Mouse (Mus musculus) c-Kit-negative CD71-positive TER-119-positive erythroid progenitor cells, embryonic 14.5 days (primary cell): ENCODE results near the gene Sf3b3.
"Not testable (repeated sequence)": the region's sequence is repeated elsewhere in the genome, so short reads cannot be mapped to it uniquely, and the experiment has no call there.

ENCODE experiments used
- DNase-seq: peaks from one replicate; pipeline ENCODE4 v3.0.0-alpha.2; 2013; ENCODE audit warnings: low read depth, low spot score

The Sf3b3 gene

GRCm38 (mm10) chr8:110846405-110847170 lies at the start of gene Sf3b3, which contains the start of gene Cog4:
TSS of gene Sf3b3 (minus strand) at chr8:110846787.
TSS of gene Cog4 (plus strand) at chr8:110846600.
- peak; percentile 84 for DNase-seq

- DNase-seq: no peak
These were observed 49.2 kb upstream of the Sf3b3 start for GRCm38 (mm10) chr8:110895812-110896211.

- DNase-seq: no peak
These were observed 48.7 kb upstream of the Sf3b3 start for GRCm38 (mm10) chr8:110895254-110895653.

- DNase-seq: no peak
These were observed 48.3 kb upstream of the Sf3b3 start for GRCm38 (mm10) chr8:110894851-110895250.

- no peak for DNase-seq
These were observed 46.3 kb upstream of the Sf3b3 start for GRCm38 (mm10) chr8:110892913-110893312.

GRCm38 (mm10) chr8:110892040-110892439 lies 45.5 kb upstream of the Sf3b3 start:
- no peak for DNase-seq

GRCm38 (mm10) chr8:110889904-110890470 lies 43.4 kb upstream of the Sf3b3 start:
- no peak for DNase-seq

- DNase-seq: no peak
These were observed 42.3 kb upstream of the Sf3b3 start for GRCm38 (mm10) chr8:110888860-110889259.

- no peak for DNase-seq
These were observed 41.9 kb upstream of the Sf3b3 start for GRCm38 (mm10) chr8:110888441-110888840.

GRCm38 (mm10) chr8:110887551-110887950 lies 41.0 kb upstream of the Sf3b3 start:
- DNase-seq: no peak

GRCm38 (mm10) chr8:110886634-110887033 lies 40.0 kb upstream of the Sf3b3 start:
- no peak for DNase-seq

GRCm38 (mm10) chr8:110883824-110884223 lies 37.2 kb upstream of the Sf3b3 start:
- DNase-seq: no peak

GRCm38 (mm10) chr8:110881741-110882310 lies 35.2 kb upstream of the Sf3b3 start:
- no peak for DNase-seq

GRCm38 (mm10) chr8:110877862-110878261 lies 31.3 kb upstream of the Sf3b3 start:
- DNase-seq: no peak

- no peak for DNase-seq
These were observed 23.9 kb upstream of the Sf3b3 start for GRCm38 (mm10) chr8:110870501-110870900.

GRCm38 (mm10) chr8:110861347-110862025 lies 14.9 kb upstream of the Sf3b3 start:
- not testable (repeated sequence) for DNase-seq

GRCm38 (mm10) chr8:110859651-110860501 lies 13.3 kb upstream of the Sf3b3 start:
- no peak for DNase-seq

GRCm38 (mm10) chr8:110856760-110857461 lies 10.3 kb upstream of the Sf3b3 start:
- no peak for DNase-seq

GRCm38 (mm10) chr8:110856073-110856472 lies 9.5 kb upstream of the Sf3b3 start:
- not testable (repeated sequence) for DNase-seq

GRCm38 (mm10) chr8:110851186-110851585 lies 4.6 kb upstream of the Sf3b3 start:
- no peak for DNase-seq
